Mouse (Mus musculus): ENCODE data around the gene Poc5. TPM values are rescaled to one million over a fixed set of nuclear protein-coding genes. Genes with fewer than 3 reads are reported as not detected.

Poc5 gene
- total and polyA plus RNA-seq, 3 experiments = 17.1 to 25.4 TPM; not detected in 1

- Histone ChIP-seq H3K27me3 (ENCODE audit: control insufficient read depth in 1 of 2, insufficient read depth in 2 of 2, low read length in 2 of 2) (no peaks in the 10 kb centered on the region), H3K9ac (ENCODE audit: control insufficient read depth, low read depth, low read length, poor library complexity, severe bottlenecking) (no peak overlapping the region), H3K27ac (ENCODE audit: control insufficient read depth, low read depth, low read length) (no peak overlapping the region), H3K36me3 (ENCODE audit: control insufficient read depth in 1 of 2, insufficient read depth in 2 of 2, low read length in 2 of 2) (peaks cover 1 to 2% of the 10 kb centered on the region in 2 experiments; a peak in 3 of 4 replicates), H3K79me2 (ENCODE audit: control insufficient read depth, insufficient read depth, low read length, poor library complexity) (no peaks in the 10 kb centered on the region), H3K9me3 (replicated peaks; ENCODE audit: insufficient read depth, low read length) (no peaks in the 10 kb centered on the region), H3K4me1 (ENCODE audit: control insufficient read depth in 1 of 2, insufficient read depth in 2 of 2, low read length in 2 of 2) (no peaks in the 10 kb centered on the region; a peak in 1 of 4 replicates), H3K4me3 (ENCODE audit: control insufficient read depth in 1 of 2, insufficient read depth in 1 of 2, low read depth in 2 of 2, low read length in 2 of 2) (no peak overlapping the region)
- no peak for DNase-seq (ENCODE audit: low read depth, low spot score)
- TF ChIP-seq ZKSCAN1 (IDR thresholded peaks at IDR 0.05; ENCODE audit: low read depth, low read length) (no peak), BHLHE40 (IDR thresholded peaks at IDR 0.05; ENCODE audit: borderline replicate concordance, low read depth, low read length) (no peak), ZMIZ1 (IDR thresholded peaks at IDR 0.05; ENCODE audit: low read depth, low read length) (no peak), RCOR1 (IDR thresholded peaks at IDR 0.05; ENCODE audit: low read depth, low read length) (no peak), CHD2 (IDR thresholded peaks at IDR 0.05; ENCODE audit: low read length) (no peak), MYB (IDR thresholded peaks at IDR 0.05; ENCODE audit: low read depth, low read length) (no peak), JUND (IDR thresholded peaks at IDR 0.05; ENCODE audit: low read depth, low read length) (no peak), SMC3 (IDR thresholded peaks at IDR 0.05; ENCODE audit: low read depth, low read length) (no peak)
Measured at GRCm38 (mm10) chr13:96416380-96416779, 28.3 kb downstream of the Poc5 start.

GRCm38 (mm10) chr13:96417261-96417813 lies 29.2 kb downstream of the Poc5 start:
- TF ChIP-seq GATA1 (IDR thresholded peaks at IDR 0.05; ENCODE audit: low read depth, low read length) (no peak), POLR2AphosphoS2 (IDR thresholded peaks at IDR 0.05; ENCODE audit: low read length) (no peak), SIN3A (IDR thresholded peaks at IDR 0.05; ENCODE audit: low read length) (no peak)
- Histone ChIP-seq H3K27me3 (ENCODE audit: control insufficient read depth in 1 of 2, insufficient read depth in 2 of 2, low read length in 2 of 2) (no peaks in the 10 kb centered on the region; a peak in 1 of 4 replicates), H3K9ac (ENCODE audit: control insufficient read depth, low read depth, low read length, poor library complexity, severe bottlenecking) (no peak overlapping the region), H3K27ac (ENCODE audit: control insufficient read depth, low read depth, low read length) (no peak overlapping the region), H3K36me3 (ENCODE audit: control insufficient read depth in 1 of 2, insufficient read depth in 2 of 2, low read length in 2 of 2) (peaks cover 0 to 2% of the 10 kb centered on the region in 2 experiments; a peak in 3 of 4 replicates), H3K79me2 (ENCODE audit: control insufficient read depth, insufficient read depth, low read length, poor library complexity) (no peaks in the 10 kb centered on the region), H3K9me3 (replicated peaks; ENCODE audit: insufficient read depth, low read length) (no peaks in the 10 kb centered on the region), H3K4me3 (ENCODE audit: control insufficient read depth in 1 of 2, insufficient read depth in 1 of 2, low read depth in 2 of 2, low read length in 2 of 2) (no peak overlapping the region), H3K4me1 (ENCODE audit: control insufficient read depth in 1 of 2, insufficient read depth in 2 of 2, low read length in 2 of 2) (no peaks in the 10 kb centered on the region; a peak in 1 of 4 replicates)
- DNase-seq (ENCODE audit: low read depth, low spot score) = no peak

GRCm38 (mm10) chr13:96418487-96418886 lies 30.4 kb downstream of the Poc5 start:
- Histone ChIP-seq H3K79me2 (ENCODE audit: control insufficient read depth, insufficient read depth, low read length, poor library complexity) (no peaks in the 10 kb centered on the region), H3K27ac (ENCODE audit: control insufficient read depth, low read depth, low read length) (no peak overlapping the region), H3K27me3 (ENCODE audit: control insufficient read depth in 1 of 2, insufficient read depth in 2 of 2, low read length in 2 of 2) (no peaks in the 10 kb centered on the region; a peak in 1 of 4 replicates), H3K36me3 (ENCODE audit: control insufficient read depth in 1 of 2, insufficient read depth in 2 of 2, low read length in 2 of 2) (peaks cover 0 to 2% of the 10 kb centered on the region in 2 experiments; a peak in 3 of 4 replicates), H3K4me1 (ENCODE audit: control insufficient read depth in 1 of 2, insufficient read depth in 2 of 2, low read length in 2 of 2) (no peaks in the 10 kb centered on the region; a peak in 1 of 4 replicates), H3K4me3 (ENCODE audit: control insufficient read depth in 1 of 2, insufficient read depth in 1 of 2, low read depth in 2 of 2, low read length in 2 of 2) (no peak overlapping the region), H3K9ac (ENCODE audit: control insufficient read depth, low read depth, low read length, poor library complexity, severe bottlenecking) (no peak overlapping the region), H3K9me3 (replicated peaks; ENCODE audit: insufficient read depth, low read length) (no peaks in the 10 kb centered on the region)
- TF ChIP-seq TCF12 (IDR thresholded peaks at IDR 0.05; ENCODE audit: low read depth, low read length) (no peak), ETS1 (IDR thresholded peaks at IDR 0.05; ENCODE audit: low read depth, low read length) (no peak)
- DNase-seq (ENCODE audit: low read depth, low spot score) = no peak
